Mouse (Mus musculus) stomach, embryonic 15.5 days (tissue): Measurements from ENCODE around the gene Rbm17. TPM values are rescaled to one million over a fixed set of nuclear protein-coding genes. Genes with fewer than 3 reads are reported as not detected.
"Not testable (repeated sequence)": the region's sequence is repeated elsewhere in the genome, so short reads cannot be mapped to it uniquely, and the experiment has no call there.

Experiments
- ATAC-seq: fragments of 200-750 bp; cut with Nextera tagmentation; 2 replicates; pipeline ENCODE4 v1.8.0; 2017; ENCODE audit warnings: low read depth, moderate number of reproducible peaks, moderate TSS enrichment; ENCODE audit not compliant: insufficient read depth, low FRiP score
- H3K27ac ChIP-seq: fragments of 300-500 bp; sonication (generic); 2 replicates; pipeline ENCODE4 v1.5.1; 2015; ENCODE audit warnings: mild to moderate bottlenecking, inconsistent platforms
- H3K27me3 ChIP-seq: fragments of 300-500 bp; sonication (generic); replicated peaks from 2 replicates; pipeline ENCODE4 v1.6.1; 2015; ENCODE audit warnings: inconsistent platforms
- H3K36me3 ChIP-seq: fragments of 300-500 bp; sonication (generic); 2 replicates; pipeline ENCODE4 v1.6.1; 2015; ENCODE audit warnings: inconsistent platforms
- H3K4me1 ChIP-seq: fragments of 300-500 bp; sonication (generic); 2 replicates; pipeline ENCODE4 v1.6.1; 2015; ENCODE audit warnings: inconsistent platforms
- H3K4me2 ChIP-seq: fragments of 300-500 bp; sonication (generic); 2 replicates; pipeline ENCODE4 v1.6.1; 2015; ENCODE audit warnings: mild to moderate bottlenecking, inconsistent platforms
- H3K4me3 ChIP-seq: fragments of 300-500 bp; sonication (generic); replicated peaks from 2 replicates; pipeline ENCODE4 v1.5.1; 2015; ENCODE audit warnings: inconsistent platforms
- H3K9ac ChIP-seq: fragments of 300-500 bp; sonication (generic); 2 replicates; pipeline ENCODE4 v1.6.1; 2015; ENCODE audit warnings: inconsistent platforms
- H3K9me3 ChIP-seq: fragments of 300-500 bp; sonication (generic); 2 replicates; pipeline ENCODE4 v1.6.1; 2016; ENCODE audit warnings: inconsistent platforms
- WGBS: fragments of 180-500 bp; shearing (Covaris S2); methylation state at CpG from one replicate; pipeline ENCODE4 v1.1.7; 2015; 5-methylcytosine and 5-hydroxymethylcytosine counted together
- polyA plus RNA-seq: library from polyadenylated mRNA; unstranded; fragments of >200 nt; fragmentation: Nextera tagmentation; extraction: Ambion mirVana; gene quantifications from 2 replicates; pipeline ENCODE4 v1.2.1, GENCODE M21; 2015

Rbm17 gene
- polyA plus RNA-seq, 1 experiment from 2014 or later, result 125 TPM

DNA sequence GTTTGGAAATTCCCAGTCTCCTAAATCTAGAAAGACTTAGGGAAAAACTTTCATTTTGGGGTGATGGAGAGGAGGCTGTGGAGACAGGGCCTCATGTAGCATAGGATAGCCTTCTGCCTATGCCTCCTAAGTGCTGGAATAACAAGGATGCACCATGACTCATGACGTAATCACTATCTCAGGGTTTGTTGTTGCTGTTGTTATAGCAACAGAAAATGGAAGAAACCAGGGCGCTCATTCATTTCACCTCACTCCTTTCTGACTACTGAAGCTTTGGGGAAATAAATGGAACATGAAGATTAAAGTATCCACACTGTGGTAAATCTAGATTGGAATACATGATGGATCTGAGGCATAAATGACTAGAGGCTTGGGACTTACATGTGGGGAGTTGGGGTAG is 19.8 kb upstream of the Rbm17 start:
- Histone ChIP-seq H3K4me2 (no peak overlapping the region), H3K27ac (no peak overlapping the region), H3K36me3 (no peaks in the 10 kb centered on the region), H3K9ac (no peak overlapping the region), H3K4me1 (no peaks in the 10 kb centered on the region), H3K4me3 (no peak overlapping the region), H3K27me3 (no peaks in the 10 kb centered on the region), H3K9me3 (no peaks in the 10 kb centered on the region)
- ATAC-seq, result no peak
- WGBS, result 79% methylated on average over 2 of the region's 2 CpGs

DNA sequence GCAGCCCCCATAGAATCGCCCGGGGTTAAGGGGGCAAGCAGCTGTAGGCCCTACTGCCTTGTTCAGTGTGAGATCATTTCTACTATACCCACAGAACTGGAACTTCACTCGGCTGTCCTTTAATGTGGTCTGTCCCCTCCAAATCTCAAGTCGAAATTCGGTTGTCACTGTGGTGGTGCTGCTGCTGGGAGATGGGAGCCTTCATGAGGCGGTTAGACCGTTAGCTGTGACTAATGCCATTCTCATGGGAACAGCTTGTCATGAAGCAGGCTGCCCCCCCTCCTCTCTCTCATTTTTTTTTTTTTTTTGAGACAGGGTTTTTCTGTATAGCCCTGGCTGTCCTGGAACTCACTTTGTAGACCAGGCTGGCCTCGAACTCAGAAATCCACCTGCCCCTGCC is 19.2 kb upstream of the Rbm17 start:
- ATAC-seq, result no peak
- Histone ChIP-seq H3K9me3 (no peaks in the 10 kb centered on the region), H3K4me1 (no peaks in the 10 kb centered on the region), H3K4me2 (no peak overlapping the region), H3K36me3 (no peaks in the 10 kb centered on the region), H3K4me3 (no peak overlapping the region), H3K27ac (no peak overlapping the region), H3K27me3 (no peaks in the 10 kb centered on the region), H3K9ac (no peak overlapping the region)
- 89% methylated on average over 8 of the region's 8 CpGs for WGBS

DNA sequence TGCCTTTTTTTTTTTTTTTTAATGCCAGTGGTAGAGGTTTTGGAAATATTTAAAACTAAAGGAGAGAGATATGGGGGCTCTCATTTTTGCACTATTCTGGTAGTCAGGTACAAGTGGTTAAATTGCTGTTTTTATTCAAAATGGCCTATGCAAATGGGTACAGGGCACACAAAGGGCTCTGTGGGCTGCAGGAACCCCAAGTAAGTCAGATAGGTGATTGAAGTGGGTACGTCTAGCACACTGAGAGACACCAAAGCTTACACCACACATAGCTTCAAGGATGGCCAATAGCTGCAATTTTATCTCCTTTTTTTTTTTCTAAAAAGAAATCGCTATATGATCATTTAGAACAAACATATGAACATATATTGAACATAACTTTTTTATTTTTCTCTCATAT is 15.6 kb upstream of the Rbm17 start:
- H3K27ac ChIP-seq, result no peak overlapping the region
- ATAC-seq, result no peak
- 81% methylated on average over 2 of the region's 2 CpGs for WGBS

DNA sequence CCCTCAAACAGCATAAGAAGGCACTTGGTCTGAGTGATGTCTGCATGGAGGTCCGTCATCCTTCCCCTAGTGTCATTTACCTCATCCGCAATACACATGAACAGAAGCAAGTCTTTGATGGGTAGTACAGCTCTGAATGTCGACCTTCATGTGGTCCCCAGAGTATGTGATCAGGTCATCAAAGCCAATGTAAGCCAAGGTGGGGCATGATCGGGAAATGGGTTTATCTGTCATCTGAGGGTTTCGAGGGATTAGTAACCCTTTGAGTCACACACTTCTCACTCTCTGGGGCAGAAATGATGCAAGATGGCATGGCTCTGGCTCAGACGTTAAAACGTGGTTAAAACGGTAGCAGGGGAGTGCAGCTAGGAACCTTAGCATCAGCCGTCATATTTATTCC is 12.9 kb upstream of the Rbm17 start:
- no peaks in the 10 kb centered on the region for H3K27me3 ChIP-seq
- H3K9me3 ChIP-seq, result no peaks in the 10 kb centered on the region
- no peak overlapping the region for H3K27ac ChIP-seq
- H3K4me3 ChIP-seq, result no peak overlapping the region
- H3K36me3 ChIP-seq, result no peaks in the 10 kb centered on the region
- ATAC-seq, result no peak
- no peak overlapping the region for H3K4me2 ChIP-seq
- H3K4me1 ChIP-seq, result no peaks in the 10 kb centered on the region
- no peak overlapping the region for H3K9ac ChIP-seq
- WGBS, result 85% methylated on average over 9 of the region's 9 CpGs

More for the DNA sequence above, 15.6 kb upstream of the Rbm17 start:
- Histone ChIP-seq H3K9me3 (no peaks in the 10 kb centered on the region), H3K4me3 (no peak overlapping the region), H3K9ac (no peak overlapping the region), H3K27me3 (no peaks in the 10 kb centered on the region), H3K4me1 (no peaks in the 10 kb centered on the region), H3K4me2 (no peak overlapping the region), H3K36me3 (no peaks in the 10 kb centered on the region)

DNA sequence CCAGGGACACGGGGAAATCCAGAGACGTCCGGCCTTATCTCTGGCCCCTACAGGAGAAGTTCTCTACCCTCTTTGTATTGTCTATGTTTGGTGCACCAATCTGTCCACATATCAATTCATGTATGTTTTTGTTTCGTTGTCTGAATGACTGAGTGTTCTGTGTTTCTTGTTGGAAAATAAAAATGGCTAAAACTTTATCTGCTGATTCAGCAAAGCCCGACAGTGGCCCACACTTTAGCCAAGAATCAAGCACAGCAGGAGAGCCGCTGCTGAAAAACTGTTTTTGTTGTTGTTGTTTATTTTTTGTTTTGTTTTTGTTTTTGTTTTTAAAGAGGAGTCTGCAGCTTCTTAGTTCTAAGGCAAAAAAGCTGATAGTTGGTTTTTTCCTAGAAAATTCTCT is 9.0 kb upstream of the Rbm17 start:
- H3K4me2 ChIP-seq, H3K9me3 ChIP-seq, H3K27ac ChIP-seq, H3K27me3 ChIP-seq, H3K4me3 ChIP-seq, H3K4me1 ChIP-seq, H3K9ac ChIP-seq, H3K36me3 ChIP-seq, ATAC-seq: not testable (repeated sequence)
- WGBS, result 83% methylated on average over 6 of the region's 6 CpGs

GRCm38 (mm10) chr2:11606718-11607117 is 2.8 kb upstream of the Rbm17 start:
- WGBS, result 67% methylated on average over 4 of the region's 4 CpGs
- not testable (repeated sequence) for H3K36me3 ChIP-seq, H3K4me3 ChIP-seq, H3K4me2 ChIP-seq, H3K9ac ChIP-seq, H3K27ac ChIP-seq, H3K27me3 ChIP-seq, ATAC-seq, H3K4me1 ChIP-seq, H3K9me3 ChIP-seq

DNA sequence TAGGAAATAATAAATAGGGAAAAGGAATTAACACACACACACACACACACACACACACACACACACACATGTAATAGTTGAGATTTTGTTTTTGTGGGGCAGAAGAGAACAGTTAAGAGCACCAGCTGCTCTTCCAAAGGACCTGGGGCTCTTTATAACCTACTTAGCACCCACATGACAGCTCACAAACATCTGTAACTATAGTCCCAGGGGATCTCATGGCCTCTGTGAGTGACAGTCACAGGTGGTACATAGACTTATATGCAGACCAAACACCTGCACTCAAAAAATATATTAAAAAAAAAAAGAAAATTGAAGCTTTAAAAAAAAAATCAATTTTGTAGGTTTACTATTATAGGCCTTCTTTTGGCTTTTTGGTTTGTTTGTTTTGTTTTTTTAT is 958 bp upstream of the Rbm17 start:
- Histone ChIP-seq H3K9me3 (no peaks in the 10 kb centered on the region), H3K9ac (no peak overlapping the region), H3K4me2 (no peak overlapping the region), H3K27ac (no peak overlapping the region), H3K36me3 (0 out of 2 replicates have a peak, but pooled peaks cover 5% of the 10 kb centered on the region), H3K27me3 (no peaks in the 10 kb centered on the region), H3K4me1 (peaks cover 6% of the 10 kb centered on the region; the same call in 1 of the 2 replicates), H3K4me3 (no peak overlapping the region)
- no peak for ATAC-seq

- peaks cover 16% of the 10 kb centered on the region for H3K36me3 ChIP-seq
- peak overlapping the region; percentile 99 for H3K9ac ChIP-seq
- peak overlapping the region; percentile 69 for H3K4me2 ChIP-seq
- peak overlapping the region; percentile 99 for H3K4me3 ChIP-seq
- H3K27ac ChIP-seq, result peak overlapping the region; percentile 59; the same call in 1 of the 2 replicates
- ATAC-seq, result peak; percentile 98
- no peaks in the 10 kb centered on the region for H3K27me3 ChIP-seq
- H3K9me3 ChIP-seq, result no peaks in the 10 kb centered on the region
- peaks cover 6% of the 10 kb centered on the region; the same call in 1 of the 2 replicates for H3K4me1 ChIP-seq
- WGBS, result under 1% methylated on average over 78 of the region's 78 CpGs
These were observed 1.2 kb downstream of the Rbm17 start for GRCm38 (mm10) chr2:11602506-11603489.

GRCm38 (mm10) chr2:11601795-11602194 is 2.2 kb downstream of the Rbm17 start:
- peak overlapping the region; percentile 69 for H3K4me2 ChIP-seq
- H3K4me3 ChIP-seq, result peak overlapping the region; percentile 99
- no peaks in the 10 kb centered on the region for H3K9me3 ChIP-seq
- H3K36me3 ChIP-seq, result peaks cover 25% of the 10 kb centered on the region
- peak overlapping the region; percentile 99 for H3K9ac ChIP-seq
- no peak overlapping the region for H3K27ac ChIP-seq
- WGBS, result 68% methylated on average over 6 of the region's 6 CpGs
- H3K4me1 ChIP-seq, result peaks cover 6% of the 10 kb centered on the region; the same call in 1 of the 2 replicates
- no peaks in the 10 kb centered on the region for H3K27me3 ChIP-seq
- no peak for ATAC-seq

- Histone ChIP-seq H3K27ac (no peak overlapping the region), H3K4me1 (peaks cover 6% of the 10 kb centered on the region; the same call in 1 of the 2 replicates), H3K4me3 (no peak overlapping the region), H3K9me3 (no peaks in the 10 kb centered on the region), H3K27me3 (no peaks in the 10 kb centered on the region), H3K36me3 (peaks cover 52% of the 10 kb centered on the region), H3K4me2 (no peak overlapping the region), H3K9ac (no peak overlapping the region)
- 93% methylated on average over 7 of the region's 7 CpGs for WGBS
- no peak for ATAC-seq
These were observed 6.0 kb downstream of the Rbm17 start for GRCm38 (mm10) chr2:11597906-11598305.

DNA sequence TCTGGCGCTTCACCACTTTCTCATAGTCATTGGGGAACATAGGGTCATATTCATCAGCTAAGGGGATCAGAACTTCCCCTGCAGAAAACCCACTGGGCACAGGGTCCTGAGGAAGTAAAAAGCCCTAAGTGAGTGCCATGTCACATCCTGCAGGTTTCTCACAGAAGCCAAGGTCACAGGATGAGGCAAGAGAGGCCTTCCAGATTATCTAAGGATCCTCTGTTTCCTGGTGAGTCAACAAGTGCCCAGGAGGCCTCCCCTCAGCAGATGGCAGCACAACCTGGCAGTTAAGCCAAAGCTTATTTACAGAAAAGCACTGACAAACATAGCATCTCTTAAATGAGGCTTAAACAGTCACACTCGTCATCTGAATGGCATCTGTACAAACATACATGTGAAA is 7.3 kb downstream of the Rbm17 start:
- Histone ChIP-seq H3K36me3 (peaks cover 63% of the 10 kb centered on the region), H3K4me1 (0 out of 2 replicates have a peak, but pooled peaks cover 1% of the 10 kb centered on the region), H3K27me3 (no peaks in the 10 kb centered on the region), H3K4me2 (no peak overlapping the region), H3K27ac (no peak overlapping the region), H3K9me3 (no peaks in the 10 kb centered on the region), H3K9ac (no peak overlapping the region), H3K4me3 (no peak overlapping the region)
- no peak for ATAC-seq
- WGBS, result 81% methylated on average over 2 of the region's 2 CpGs

DNA sequence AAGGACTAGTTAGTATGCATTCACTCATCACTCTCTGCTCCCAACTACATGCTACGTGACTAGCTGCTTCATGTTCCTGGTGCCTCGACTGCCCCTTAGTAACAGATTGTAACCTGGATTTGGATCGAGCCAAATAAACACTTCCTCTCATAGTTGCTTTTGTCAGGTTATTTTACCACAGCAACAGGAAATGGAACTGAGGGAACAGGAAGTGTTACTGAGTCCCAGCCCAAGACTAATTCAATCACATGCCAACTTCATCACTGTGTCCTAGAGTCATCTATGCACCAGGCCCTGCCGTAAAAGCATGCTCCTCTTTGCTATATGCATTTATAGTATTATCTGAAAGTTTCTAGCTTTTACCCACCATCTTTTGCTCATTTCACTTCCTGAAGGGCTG is 16.0 kb downstream of the Rbm17 start:
- WGBS, result 83% methylated on average over 4 of the region's 4 CpGs
- Histone ChIP-seq H3K27me3 (no peaks in the 10 kb centered on the region), H3K4me1 (no peaks in the 10 kb centered on the region), H3K9me3 (no peaks in the 10 kb centered on the region), H3K9ac (no peak overlapping the region), H3K4me2 (no peak overlapping the region), H3K36me3 (peaks cover 69% of the 10 kb centered on the region), H3K27ac (no peak overlapping the region), H3K4me3 (no peak overlapping the region)
- no peak for ATAC-seq
